Mouse (Mus musculus): ENCODE data around the gene Dennd1a.

GRCm38 (mm10) chr2:38093968-38094367 lies 193.2 kb downstream of the Dennd1a start:
- TF ChIP-seq CEBPB (IDR thresholded peaks at IDR 0.05; ENCODE audit: low read depth) (no peak), MAX (IDR thresholded peaks at IDR 0.05) (no peak)

Measured in C2C12 (cell line).